Mouse (Mus musculus): ENCODE data around the gene Ext2. TPM values are rescaled to one million over a fixed set of nuclear protein-coding genes. Genes with fewer than 3 reads are reported as not detected.

Gene Ext2
- total and polyA plus RNA-seq, 3 experiments, result 28.9 to 44.0 (median 43.8) TPM

DNA sequence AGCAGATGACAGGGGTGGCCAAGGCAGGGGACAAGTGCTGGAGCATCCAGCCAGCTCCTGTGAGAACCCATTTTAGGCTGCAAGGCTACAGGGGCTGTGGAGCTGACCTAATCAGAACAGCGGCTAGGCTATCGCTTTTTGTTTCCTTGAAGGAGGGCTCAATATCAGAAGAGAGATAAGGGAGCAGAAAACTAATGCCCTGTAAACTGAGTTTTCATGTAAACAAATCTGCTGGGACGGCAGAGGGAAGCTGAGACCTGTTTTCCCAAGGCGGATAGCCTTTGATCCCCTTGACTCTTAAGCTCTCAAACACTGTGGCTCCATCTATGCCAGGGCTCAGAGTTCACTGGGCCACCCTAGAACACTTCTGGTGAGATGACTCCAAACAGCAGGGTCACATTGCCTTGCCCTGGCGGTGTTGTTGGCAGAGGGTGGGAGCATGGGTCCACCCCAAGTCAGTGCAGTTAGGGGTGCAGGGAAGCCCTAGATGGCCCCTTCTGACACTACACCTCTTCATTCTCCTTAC, 83.3 kb downstream of the Ext2 start:
- H3K36me3 ChIP-seq (ENCODE audit: control insufficient read depth, insufficient read depth, low read length), result no peaks in the 10 kb centered on the region
- H3K4me1 ChIP-seq (ENCODE audit: control insufficient read depth, insufficient read depth, low read length), result no peaks in the 10 kb centered on the region
- TF ChIP-seq CTCF (IDR thresholded peaks at IDR 0.05), result no peak
- no peak for TF ChIP-seq POLR2A (IDR thresholded peaks at IDR 0.05; ENCODE audit: insufficient read depth, low read depth, low read length)
- TF ChIP-seq EP300 (IDR thresholded peaks at IDR 0.05; ENCODE audit: insufficient read depth, low read depth, low read length), result no peak
- H3K27me3 ChIP-seq (ENCODE audit: control insufficient read depth, insufficient read depth, low read length), result no peaks in the 10 kb centered on the region
- 69% methylated on average over 5 of the region's 5 CpGs for WGBS
- DNase-seq, result no peak
- H3K79me2 ChIP-seq (replicated peaks; ENCODE audit: control insufficient read depth, insufficient read depth, low read length), result no peaks in the 10 kb centered on the region
- no peak overlapping the region for H3K4me3 ChIP-seq
- intact Hi-C loops (cut with DNase I), result no loop called here
- no peak overlapping the region for H3K27ac ChIP-seq
- no peak overlapping the region for H3K9ac ChIP-seq (ENCODE audit: low read depth, low read length)

DNA sequence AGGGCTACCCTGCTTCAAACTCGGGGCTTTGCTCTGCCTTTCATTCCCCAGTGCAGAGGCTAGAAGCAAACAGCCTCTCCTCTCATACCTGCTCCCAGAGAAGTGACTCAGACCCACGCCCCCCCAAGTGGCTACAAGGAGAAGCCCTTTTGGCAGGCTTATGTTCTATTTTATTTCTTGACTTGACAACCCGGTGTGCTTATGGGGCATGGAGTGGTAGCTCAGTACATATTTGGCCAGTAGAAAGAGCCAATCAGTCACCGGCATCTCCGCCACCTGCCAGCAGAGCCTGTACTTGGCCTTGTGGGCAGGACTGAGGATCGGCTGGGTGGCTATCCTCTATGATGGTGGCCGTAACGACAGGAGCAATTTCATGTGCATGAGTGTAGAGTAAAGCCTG, 85.2 kb downstream of the Ext2 start:
- intact Hi-C loops (cut with DNase I), result no loop called here
- 94% methylated on average over 8 of the region's 8 CpGs for WGBS
- no peaks in the 10 kb centered on the region for H3K27me3 ChIP-seq (ENCODE audit: control insufficient read depth, insufficient read depth, low read length)
- no peaks in the 10 kb centered on the region for H3K79me2 ChIP-seq (replicated peaks; ENCODE audit: control insufficient read depth, insufficient read depth, low read length)
- H3K9ac ChIP-seq (ENCODE audit: low read depth, low read length), result no peak overlapping the region
- H3K27ac ChIP-seq, result no peak overlapping the region
- no peak for DNase-seq
- H3K36me3 ChIP-seq (ENCODE audit: control insufficient read depth, insufficient read depth, low read length), result no peaks in the 10 kb centered on the region
- H3K4me3 ChIP-seq, result no peak overlapping the region
- TF ChIP-seq EP300 (IDR thresholded peaks at IDR 0.05; ENCODE audit: insufficient read depth, low read depth, low read length), result no peak
- TF ChIP-seq CTCF (IDR thresholded peaks at IDR 0.05), result no peak
- TF ChIP-seq POLR2A (IDR thresholded peaks at IDR 0.05; ENCODE audit: insufficient read depth, low read depth, low read length), result no peak
- H3K4me1 ChIP-seq (ENCODE audit: control insufficient read depth, insufficient read depth, low read length), result no peaks in the 10 kb centered on the region

DNA sequence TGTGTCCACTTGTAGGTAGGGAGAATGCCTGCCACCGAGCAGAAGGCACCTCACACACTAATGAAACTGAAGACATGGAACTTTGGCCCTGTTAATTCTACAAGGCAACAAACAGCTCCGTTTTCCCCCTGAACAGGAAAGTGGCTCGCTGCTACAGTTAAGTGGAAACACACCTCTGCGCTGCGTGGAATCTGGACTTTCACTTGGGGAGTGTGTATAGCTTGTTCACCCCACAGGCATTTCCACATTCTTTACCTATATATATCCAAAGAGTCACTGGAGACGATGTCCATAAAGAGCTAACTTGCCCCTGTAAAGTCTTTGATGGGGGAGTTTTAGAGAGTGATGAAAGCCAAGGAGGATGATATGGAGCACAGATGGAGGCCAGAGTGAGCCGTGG, 89.7 kb downstream of the Ext2 start:
- 76% methylated on average over 7 of the region's 7 CpGs for WGBS
- no peak overlapping the region for H3K27ac ChIP-seq

DNA sequence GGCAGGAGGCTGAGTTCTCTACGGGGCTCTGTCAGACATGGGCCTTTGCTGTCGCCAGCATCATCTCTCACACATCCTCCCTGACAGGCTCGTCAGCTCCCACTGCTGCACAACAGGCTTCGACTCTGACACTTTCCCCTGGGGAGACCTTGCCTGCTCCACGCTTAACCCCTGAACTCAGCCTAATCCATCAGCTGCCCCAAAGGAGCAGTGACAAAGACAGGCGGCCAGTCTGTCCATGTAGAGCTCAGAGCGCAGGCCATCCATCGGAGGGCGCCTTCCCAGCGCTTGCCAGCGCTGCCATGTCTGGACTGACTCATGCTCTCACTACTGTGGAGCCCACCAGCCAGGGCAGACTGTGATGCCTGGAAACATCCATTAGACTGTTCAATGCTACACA, 92.8 kb downstream of the Ext2 start:
- Histone ChIP-seq H3K4me1 (ENCODE audit: control insufficient read depth, insufficient read depth, low read length) (peaks cover 1% of the 10 kb centered on the region; the same call in 1 of the 2 replicates), H3K79me2 (replicated peaks; ENCODE audit: control insufficient read depth, insufficient read depth, low read length) (no peaks in the 10 kb centered on the region), H3K36me3 (ENCODE audit: control insufficient read depth, insufficient read depth, low read length) (no peaks in the 10 kb centered on the region; the same call in 1 of the 2 replicates), H3K27me3 (ENCODE audit: control insufficient read depth, insufficient read depth, low read length) (no peaks in the 10 kb centered on the region), H3K4me3 (no peak overlapping the region), H3K9ac (ENCODE audit: low read depth, low read length) (no peak overlapping the region), H3K27ac (no peak overlapping the region)
- DNase-seq, result no peak
- TF ChIP-seq EP300 (IDR thresholded peaks at IDR 0.05; ENCODE audit: insufficient read depth, low read depth, low read length) (no peak), CTCF (IDR thresholded peaks at IDR 0.05) (no peak), POLR2A (IDR thresholded peaks at IDR 0.05; ENCODE audit: insufficient read depth, low read depth, low read length) (no peak)
- WGBS, result 80% methylated on average over 11 of the region's 11 CpGs
- intact Hi-C loops (cut with DNase I), result loop anchor here (5.0 kb wide), 1 partner anchor 43 kb away; no protein-coding TSS in a partner anchor

More for the DNA sequence above, 89.7 kb downstream of the Ext2 start:
- no peaks in the 10 kb centered on the region for H3K4me1 ChIP-seq (ENCODE audit: control insufficient read depth, insufficient read depth, low read length)
- no peak overlapping the region for H3K4me3 ChIP-seq
- no peak for TF ChIP-seq POLR2A (IDR thresholded peaks at IDR 0.05; ENCODE audit: insufficient read depth, low read depth, low read length)
- no peak for TF ChIP-seq CTCF (IDR thresholded peaks at IDR 0.05)
- no peak for TF ChIP-seq EP300 (IDR thresholded peaks at IDR 0.05; ENCODE audit: insufficient read depth, low read depth, low read length)
- no peaks in the 10 kb centered on the region for H3K27me3 ChIP-seq (ENCODE audit: control insufficient read depth, insufficient read depth, low read length)
- H3K9ac ChIP-seq (ENCODE audit: low read depth, low read length), result no peak overlapping the region
- H3K79me2 ChIP-seq (replicated peaks; ENCODE audit: control insufficient read depth, insufficient read depth, low read length), result no peaks in the 10 kb centered on the region
- DNase-seq, result no peak
- intact Hi-C loops (cut with DNase I), result no loop called here
- no peaks in the 10 kb centered on the region for H3K36me3 ChIP-seq (ENCODE audit: control insufficient read depth, insufficient read depth, low read length)

DNA sequence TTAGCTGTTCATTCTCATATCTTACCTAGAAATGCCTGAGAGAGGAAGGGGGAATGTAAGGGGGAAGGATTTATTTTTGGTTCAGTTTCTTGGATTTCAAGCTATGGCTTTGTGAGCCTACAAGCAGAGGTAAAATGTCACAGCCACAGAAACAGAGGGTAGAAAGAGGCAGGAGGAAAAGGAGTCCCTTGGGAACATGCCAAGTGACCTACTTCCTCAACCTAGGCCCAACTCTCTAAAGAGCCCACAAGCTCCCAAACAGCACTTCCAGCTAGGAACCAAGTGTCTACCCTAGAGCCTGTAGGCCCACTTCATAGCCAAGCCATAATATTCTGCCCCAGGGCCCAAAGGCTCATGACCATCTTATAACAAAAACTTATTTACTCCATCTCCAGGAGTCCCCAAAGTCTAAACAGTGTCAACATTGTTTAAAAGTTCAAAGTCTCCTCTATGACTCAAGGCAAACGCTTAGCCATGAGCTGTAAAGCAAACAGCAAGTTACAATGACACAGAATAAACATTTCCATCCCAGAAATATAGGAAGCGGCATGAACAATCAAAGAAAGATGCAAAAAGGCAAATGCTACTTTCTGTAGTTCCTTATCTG, 99.1 kb downstream of the Ext2 start:
- WGBS, result 92% methylated on average over 2 of the region's 2 CpGs
- no peak for DNase-seq
- H3K27ac ChIP-seq, result no peak overlapping the region
- no peak for TF ChIP-seq EP300 (IDR thresholded peaks at IDR 0.05; ENCODE audit: insufficient read depth, low read depth, low read length)
- TF ChIP-seq CTCF (IDR thresholded peaks at IDR 0.05), result no peak
- TF ChIP-seq POLR2A (IDR thresholded peaks at IDR 0.05; ENCODE audit: insufficient read depth, low read depth, low read length), result no peak
- H3K4me1 ChIP-seq (ENCODE audit: control insufficient read depth, insufficient read depth, low read length), result peaks cover 1% of the 10 kb centered on the region; the same call in 1 of the 2 replicates
- no peaks in the 10 kb centered on the region for H3K27me3 ChIP-seq (ENCODE audit: control insufficient read depth, insufficient read depth, low read length)
- H3K36me3 ChIP-seq (ENCODE audit: control insufficient read depth, insufficient read depth, low read length), result no peaks in the 10 kb centered on the region; the same call in 1 of the 2 replicates
- H3K79me2 ChIP-seq (replicated peaks; ENCODE audit: control insufficient read depth, insufficient read depth, low read length), result no peaks in the 10 kb centered on the region
- intact Hi-C loops (cut with DNase I), result no loop called here
- no peak overlapping the region for H3K4me3 ChIP-seq
- H3K9ac ChIP-seq (ENCODE audit: low read depth, low read length), result no peak overlapping the region

DNA sequence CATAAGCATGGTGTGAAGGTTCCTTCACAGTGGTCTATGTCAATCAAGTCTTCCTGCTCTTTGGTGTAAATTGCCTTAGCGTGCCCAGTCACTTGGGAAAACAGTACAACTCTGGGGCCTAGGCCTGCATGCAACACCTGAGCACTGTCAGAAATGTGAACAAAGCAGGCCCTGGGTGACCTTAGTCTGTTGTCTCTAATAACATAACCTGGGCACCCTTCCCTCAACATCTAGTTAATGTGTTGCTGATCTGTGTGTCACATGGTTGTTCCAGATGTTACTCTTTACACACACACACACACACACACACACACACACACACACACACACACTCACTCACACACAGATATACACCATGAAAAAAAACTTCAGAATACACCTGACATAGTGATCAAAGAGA, 101.4 kb downstream of the Ext2 start:
- Histone ChIP-seq H3K27me3 (ENCODE audit: control insufficient read depth, insufficient read depth, low read length) (no peaks in the 10 kb centered on the region), H3K27ac (no peak overlapping the region), H3K4me1 (ENCODE audit: control insufficient read depth, insufficient read depth, low read length) (no peaks in the 10 kb centered on the region), H3K4me3 (no peak overlapping the region), H3K36me3 (ENCODE audit: control insufficient read depth, insufficient read depth, low read length) (no peaks in the 10 kb centered on the region), H3K9ac (ENCODE audit: low read depth, low read length) (no peak overlapping the region), H3K79me2 (replicated peaks; ENCODE audit: control insufficient read depth, insufficient read depth, low read length) (no peaks in the 10 kb centered on the region)
- WGBS, result 100% methylated on average over 1 of the region's 1 CpGs
- intact Hi-C loops (cut with DNase I), result no loop called here
- TF ChIP-seq POLR2A (IDR thresholded peaks at IDR 0.05; ENCODE audit: insufficient read depth, low read depth, low read length) (no peak), EP300 (IDR thresholded peaks at IDR 0.05; ENCODE audit: insufficient read depth, low read depth, low read length) (no peak), CTCF (IDR thresholded peaks at IDR 0.05) (no peak)
- no peak for DNase-seq

Measured in heart, adult 2 months (tissue).